14 mouse cellular contexts compared by ENCODE assay signal in genomic region chr12:25240796-25241195, GRCm38 (mm10).
A peak's percentile ranks its signal among the peaks of the same experiment; 100 is the strongest.
DNase-seq lines count a peak whose midpoint lies in the region; ATAC-seq and TF ChIP-seq lines count a peak whose summit lies in the region.
"Had no signal": no experiment of that assay in that cellular context is flagged by ENCODE, and none has a peak within 500 bp of the region (broad histone marks: within the 10 kb centered on the region; RNA-seq: fewer than 3 reads in every experiment).

No protein-coding gene starts in this region.

- no peaks in the 10 kb centered on the region for H3K36me3 ChIP-seq in midbrain, postnatal 0 days (ENCODE audit: insufficient read depth, low read length)
- H3K36me3 ChIP-seq in midbrain, embryonic 16.5 days (ENCODE audit: control insufficient read depth, insufficient read depth, low read length): no peaks in the 10 kb centered on the region
- no peaks in the 10 kb centered on the region for H3K36me3 ChIP-seq in kidney, embryonic 14.5 days (ENCODE audit: control insufficient read depth, insufficient read depth, low read length)
- H3K36me3 ChIP-seq: forebrain, embryonic 15.5 days; heart, embryonic 10.5 days had no signal

- no peak overlapping the region for H3K4me3 ChIP-seq in gastrocnemius, adult 2 months
- H3K4me3 ChIP-seq in midbrain, postnatal 0 days (ENCODE audit: low read depth, low read length): no peak overlapping the region
- H3K4me3 ChIP-seq in midbrain, embryonic 16.5 days (ENCODE audit: low read depth, low read length): no peak overlapping the region
- H3K4me3 ChIP-seq in kidney, embryonic 14.5 days (ENCODE audit: low read length): no peak overlapping the region
- H3K4me3 ChIP-seq: forebrain, embryonic 15.5 days; heart, embryonic 10.5 days had no signal

- H3K9me3 ChIP-seq in midbrain, postnatal 0 days (ENCODE audit: low read length): no peaks in the 10 kb centered on the region
- H3K9me3 ChIP-seq in midbrain, embryonic 16.5 days (replicated peaks; ENCODE audit: control insufficient read depth, low read length, poor library complexity, severe bottlenecking): no peaks in the 10 kb centered on the region
- H3K9me3 ChIP-seq in kidney, embryonic 14.5 days (ENCODE audit: control insufficient read depth, low read length): no peaks in the 10 kb centered on the region
- H3K9me3 ChIP-seq: forebrain, embryonic 15.5 days; heart, embryonic 10.5 days had no signal

- intact Hi-C loops in gastrocnemius, adult 2 months (cut with DNase I): no loop called here

- H3K27me3 ChIP-seq in midbrain, postnatal 0 days (ENCODE audit: insufficient read depth, low read length): no peaks in the 10 kb centered on the region
- H3K27me3 ChIP-seq in midbrain, embryonic 16.5 days (ENCODE audit: control insufficient read depth, insufficient read depth, low read depth, low read length): no peaks in the 10 kb centered on the region
- no peaks in the 10 kb centered on the region for H3K27me3 ChIP-seq in kidney, embryonic 14.5 days (ENCODE audit: control insufficient read depth, insufficient read depth, low read length)
- H3K27me3 ChIP-seq: CH12.LX; forebrain, embryonic 15.5 days had no signal

- ATAC-seq in midbrain, postnatal 0 days (ENCODE audit: low FRiP score): no peak
- no peak for ATAC-seq in midbrain, embryonic 16.5 days
- no peak for ATAC-seq in kidney, embryonic 14.5 days (ENCODE audit: low FRiP score, low TSS enrichment)
- ATAC-seq: forebrain, embryonic 15.5 days had no signal

- no peak overlapping the region for H3K27ac ChIP-seq in gastrocnemius, adult 2 months
- 0 out of 2 replicates have a peak overlapping the region, but pooled peaks have one; percentile 32 for H3K27ac ChIP-seq in midbrain, postnatal 0 days (ENCODE audit: low read depth, low read length)
- H3K27ac ChIP-seq in midbrain, embryonic 16.5 days (ENCODE audit: low read length): no peak overlapping the region
- H3K27ac ChIP-seq in kidney, embryonic 14.5 days (ENCODE audit: low read depth, low read length): no peak overlapping the region
- H3K27ac ChIP-seq: forebrain, embryonic 15.5 days; kidney, postnatal 0 days had no signal

- TF ChIP-seq CTCF in gastrocnemius, adult 2 months (IDR thresholded peaks at IDR 0.05): no peak
- no peak for TF ChIP-seq CTCF in midbrain, postnatal 0 days (IDR thresholded peaks at IDR 0.05)

- no peaks in the 10 kb centered on the region for H3K4me1 ChIP-seq in midbrain, postnatal 0 days (ENCODE audit: insufficient read depth, low read length)
- peaks cover 6% of the 10 kb centered on the region; the same call in 1 of the 2 replicates for H3K4me1 ChIP-seq in midbrain, embryonic 16.5 days (ENCODE audit: control insufficient read depth, insufficient read depth, low read length)
- H3K4me1 ChIP-seq in kidney, embryonic 14.5 days (ENCODE audit: control insufficient read depth, insufficient read depth, low read length): peaks cover 2% of the 10 kb centered on the region; the same call in 1 of the 2 replicates
- H3K4me1 ChIP-seq: forebrain, embryonic 15.5 days had no signal

- no peak overlapping the region for H3K9ac ChIP-seq in midbrain, postnatal 0 days (replicated peaks; ENCODE audit: low read length, poor library complexity, severe bottlenecking)
- H3K9ac ChIP-seq in midbrain, embryonic 16.5 days (ENCODE audit: low read depth, low read length): no peak overlapping the region
- no peak overlapping the region for H3K9ac ChIP-seq in kidney, embryonic 14.5 days (ENCODE audit: low read depth, low read length)
- H3K9ac ChIP-seq: forebrain, embryonic 15.5 days had no signal

- DNase-seq in adrenal gland, postnatal 10 days: peak; percentile 46
- DNase-seq in adrenal gland, adult (ENCODE audit: inconsistent age in 2 of 2, low spot score in 1 of 2): no peak
- DNase-seq in gastrocnemius, adult 2 months: peak; percentile 38
- DNase-seq in gastrocnemius, adult 8-10 months (ENCODE audit: low spot score in 2 of 2): no peak
- no peak for DNase-seq in midbrain, postnatal 0 days (ENCODE audit: low spot score)
- DNase-seq in layer of hippocampus, adult 9-11 months: peak; percentile 32
- DNase-seq: midbrain, embryonic 14.5 days had no signal

- no peak overlapping the region for H3K4me2 ChIP-seq in midbrain, postnatal 0 days (ENCODE audit: low read depth, low read length, poor library complexity, severe bottlenecking)
- no peak overlapping the region for H3K4me2 ChIP-seq in midbrain, embryonic 16.5 days (ENCODE audit: low read length)
- H3K4me2 ChIP-seq in kidney, embryonic 14.5 days (replicated peaks; ENCODE audit: low read depth, low read length): no peak overlapping the region
- H3K4me2 ChIP-seq: forebrain, embryonic 15.5 days; lung, embryonic 14.5 days had no signal

- 79% methylated on average over 3 of the region's 3 CpGs for WGBS in midbrain, postnatal 0 days
- 80% methylated on average over 3 of the region's 3 CpGs for WGBS in midbrain, embryonic 16.5 days
- WGBS in kidney, embryonic 14.5 days: 34% methylated on average over 3 of the region's 3 CpGs

Comparison
In these comparisons a context has a peak if more than half of its experiments do, and no peak if none do; other contexts are left out.
1. DNase-seq: peak in adrenal gland, postnatal 10 days (single experiment), gastrocnemius, adult 2 months (single experiment) and layer of hippocampus, adult 9-11 months (single experiment); none in adrenal gland, adult (0 of 2), gastrocnemius, adult 8-10 months (0 of 2) and midbrain, postnatal 0 days (single experiment).